Mouse (Mus musculus) embryonic facial prominence, embryonic 10.5 days (tissue): Measurements from ENCODE around the gene Taf5l. TPM values are rescaled to one million over a fixed set of nuclear protein-coding genes. Genes with fewer than 3 reads are reported as not detected.

ENCODE experiments used
- DNase-seq: peaks from one replicate; pipeline ENCODE4 v3.0.0-alpha.2; 2017; ENCODE audit warnings: low spot score
- H3K27ac ChIP-seq: fragments of 300-500 bp; sonication (generic); replicated peaks from 2 replicates; pipeline ENCODE4 v1.5.1; 2016; ENCODE audit warnings: mild to moderate bottlenecking
- H3K27me3 ChIP-seq: fragments of 300-500 bp; sonication (generic); replicated peaks from 2 replicates; pipeline ENCODE4 v1.6.1; 2016; ENCODE audit warnings: low read depth, mild to moderate bottlenecking; ENCODE audit not compliant: poor library complexity, severe bottlenecking
- H3K36me3 ChIP-seq: fragments of 300-500 bp; sonication (generic); replicated peaks from 2 replicates; pipeline ENCODE4 v1.6.1; 2016; ENCODE audit warnings: mild to moderate bottlenecking, moderate library complexity
- H3K4me1 ChIP-seq: fragments of 300-500 bp; sonication (generic); 2 replicates; pipeline ENCODE4 v1.6.1; 2016
- H3K4me3 ChIP-seq: fragments of 300-500 bp; sonication (generic); 2 replicates; pipeline ENCODE4 v1.5.1; 2016; ENCODE audit warnings: mild to moderate bottlenecking, moderate library complexity
- H3K9me3 ChIP-seq: fragments of 300-500 bp; sonication (generic); 2 replicates; pipeline ENCODE4 v1.6.1; 2016; ENCODE audit warnings: mild to moderate bottlenecking
- WGBS: fragments of 180-500 bp; shearing (Covaris S2); methylation state at CpG from one replicate; pipeline ENCODE4 v1.1.7; 2016; 5-methylcytosine and 5-hydroxymethylcytosine counted together
- polyA plus RNA-seq: library from polyadenylated mRNA; unstranded; fragments of >200 nt; fragmentation: Nextera tagmentation; extraction: Ambion mirVana; gene quantifications from 2 replicates; pipeline ENCODE4 v1.2.1, GENCODE M21; 2016

Taf5l gene
- 46.4 and 46.7 TPM in 2 replicates for polyA plus RNA-seq

DNA sequence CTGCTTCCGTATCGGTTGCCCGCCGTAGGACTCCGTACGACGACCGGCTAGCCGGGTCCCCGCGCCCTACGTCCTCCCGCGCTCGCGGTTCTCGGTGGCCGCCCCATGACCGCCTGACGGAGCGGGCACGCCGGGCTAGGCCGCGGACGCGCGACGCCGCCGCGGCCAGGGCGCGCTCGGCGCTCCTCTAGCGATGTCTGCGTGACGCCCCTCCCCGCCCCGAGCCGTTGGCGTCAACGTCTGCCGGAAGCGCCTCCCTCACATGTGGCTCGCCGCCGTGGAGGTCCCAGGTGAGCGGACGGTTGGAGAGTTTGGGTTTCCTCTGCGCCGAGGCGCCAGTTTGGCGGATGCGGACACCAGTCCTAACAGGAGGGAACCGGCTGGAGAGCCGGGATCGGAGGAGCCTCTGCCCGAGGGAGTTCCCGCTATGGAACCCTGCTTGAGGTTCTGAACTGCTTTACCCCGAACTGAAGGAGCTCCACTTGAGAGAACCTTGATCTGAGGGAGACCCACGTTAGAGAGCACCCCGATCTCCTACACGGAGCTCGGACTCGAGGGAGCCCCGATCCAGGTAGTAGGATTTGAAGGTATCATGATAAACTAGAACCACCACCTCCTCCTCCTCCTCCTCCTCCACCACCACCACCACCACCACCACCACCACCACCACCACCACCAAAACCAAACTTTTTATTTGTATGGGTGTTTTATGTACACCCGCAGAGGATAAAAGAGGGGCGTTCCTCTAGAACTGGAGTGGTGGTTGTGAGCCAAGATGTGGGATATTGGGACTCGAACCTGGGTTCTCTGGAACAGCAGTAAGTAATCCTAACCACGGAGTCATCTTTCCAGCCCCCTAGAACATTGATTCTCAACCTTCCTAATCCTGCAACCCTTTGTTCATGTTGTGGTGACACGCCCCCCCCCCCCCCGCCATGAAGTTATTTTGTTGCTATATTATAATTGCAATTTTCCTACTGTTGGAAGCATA lies at the start of gene Taf5l, which contains the start of gene Urb2:
TSS of gene Taf5l (minus strand) at position 161 of the 991 bp plus-strand sequence.
TSS of gene Urb2 (plus strand) at position 272 of the 991 bp plus-strand sequence.
- WGBS = under 1% methylated on average over 74 of the region's 74 CpGs
- peak; percentile 95 for DNase-seq
- no peaks in the 10 kb centered on the region for H3K9me3 ChIP-seq
- no peaks in the 10 kb centered on the region for H3K27me3 ChIP-seq
- peaks cover 33% of the 10 kb centered on the region for H3K4me1 ChIP-seq
- peak within 1 kb of the TSS; percentile 99 for H3K27ac ChIP-seq
- H3K4me3 ChIP-seq = peak within 1 kb of the TSS; percentile 76
- H3K36me3 ChIP-seq = peaks cover 35% of the 10 kb centered on the region

DNA sequence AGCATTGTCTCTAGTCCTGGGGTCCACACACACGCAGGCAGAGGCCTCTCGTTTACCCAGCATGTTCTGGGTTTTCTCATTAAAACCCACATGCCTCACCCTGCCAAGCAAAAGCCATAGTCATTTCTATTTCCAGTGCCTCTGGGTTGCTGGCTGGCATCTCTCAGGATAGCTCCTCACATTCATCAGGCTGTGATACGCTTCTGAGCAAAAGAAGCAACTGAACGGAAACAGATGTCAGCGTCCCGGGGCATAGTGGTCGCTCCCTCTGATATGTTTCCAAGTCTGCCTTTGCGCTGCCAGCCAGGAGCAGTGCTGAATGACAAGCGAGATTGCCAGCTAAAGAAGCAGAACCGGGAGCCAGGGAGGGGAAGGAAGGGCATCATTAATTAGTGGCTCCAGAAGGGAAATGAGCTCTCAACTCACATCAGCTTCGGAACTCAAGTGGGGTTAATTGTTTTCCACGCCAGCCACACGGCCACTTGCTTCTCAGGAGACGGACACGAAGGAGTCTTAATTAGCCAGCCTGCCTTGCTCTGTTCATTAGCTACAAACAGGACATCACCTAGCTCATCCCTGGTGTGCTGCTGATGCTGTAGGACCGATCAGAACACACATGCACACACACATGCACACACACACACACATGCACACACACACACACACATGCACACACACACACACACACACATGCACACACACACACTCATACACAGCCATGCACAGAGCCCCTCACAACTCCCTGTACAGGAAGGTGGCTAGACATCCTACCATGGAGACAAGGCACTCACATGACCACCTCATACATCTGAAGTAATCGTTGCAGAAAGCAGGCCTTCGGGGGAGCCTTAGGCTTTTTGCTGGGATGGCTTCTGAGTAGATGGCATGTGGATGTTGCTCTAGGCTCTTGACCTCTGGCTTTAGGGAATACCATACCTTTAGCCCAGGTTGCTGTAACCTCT lies 49.4 kb upstream of the Taf5l start:
- peaks cover 29% of the 10 kb centered on the region for H3K4me1 ChIP-seq
- H3K4me3 ChIP-seq = no peak overlapping the region
- H3K36me3 ChIP-seq = no peaks in the 10 kb centered on the region
- H3K9me3 ChIP-seq = no peaks in the 10 kb centered on the region
- no peaks in the 10 kb centered on the region for H3K27me3 ChIP-seq
- 37% methylated on average over 18 of the region's 18 CpGs for WGBS
- peak; percentile 61 for DNase-seq
- no peak overlapping the region for H3K27ac ChIP-seq

DNA sequence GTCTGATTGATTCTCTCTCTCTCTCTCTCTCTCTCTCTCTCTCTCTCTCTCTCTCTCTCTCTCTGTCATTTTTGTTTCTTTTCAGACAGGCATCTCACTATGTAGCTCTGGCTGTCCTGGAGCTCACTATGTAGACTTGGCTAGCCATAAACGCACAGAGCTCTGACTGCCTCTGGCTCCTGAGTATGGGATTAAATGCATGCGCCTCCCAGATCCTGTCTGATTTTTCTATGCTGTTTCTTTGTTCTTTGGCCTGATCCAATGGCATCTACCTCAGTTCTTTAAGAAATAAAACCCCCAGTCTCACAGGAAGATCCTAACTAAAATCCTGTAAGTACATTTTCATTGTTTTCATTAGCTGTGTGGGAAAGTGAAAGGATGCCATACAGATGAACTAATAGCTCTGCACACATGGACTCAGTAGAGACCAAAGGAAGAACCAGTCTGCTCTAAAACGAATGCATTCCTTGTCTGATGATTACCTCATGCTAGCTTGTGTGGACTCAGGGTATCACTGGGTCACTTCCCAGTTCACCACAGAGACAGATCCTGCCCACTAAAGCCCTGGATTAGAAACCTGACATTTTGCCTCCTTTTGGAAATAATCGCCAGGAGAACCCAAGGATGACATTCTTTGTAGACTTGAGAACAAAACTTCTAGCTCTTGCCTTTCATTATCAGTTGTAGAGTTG lies 46.0 kb upstream of the Taf5l start:
- DNase-seq = no peak
- Histone ChIP-seq H3K27me3 (no peaks in the 10 kb centered on the region), H3K9me3 (no peaks in the 10 kb centered on the region), H3K4me1 (peaks cover 29% of the 10 kb centered on the region), H3K27ac (no peak overlapping the region), H3K36me3 (no peaks in the 10 kb centered on the region), H3K4me3 (no peak overlapping the region)
- 71% methylated on average over 4 of the region's 4 CpGs for WGBS

DNA sequence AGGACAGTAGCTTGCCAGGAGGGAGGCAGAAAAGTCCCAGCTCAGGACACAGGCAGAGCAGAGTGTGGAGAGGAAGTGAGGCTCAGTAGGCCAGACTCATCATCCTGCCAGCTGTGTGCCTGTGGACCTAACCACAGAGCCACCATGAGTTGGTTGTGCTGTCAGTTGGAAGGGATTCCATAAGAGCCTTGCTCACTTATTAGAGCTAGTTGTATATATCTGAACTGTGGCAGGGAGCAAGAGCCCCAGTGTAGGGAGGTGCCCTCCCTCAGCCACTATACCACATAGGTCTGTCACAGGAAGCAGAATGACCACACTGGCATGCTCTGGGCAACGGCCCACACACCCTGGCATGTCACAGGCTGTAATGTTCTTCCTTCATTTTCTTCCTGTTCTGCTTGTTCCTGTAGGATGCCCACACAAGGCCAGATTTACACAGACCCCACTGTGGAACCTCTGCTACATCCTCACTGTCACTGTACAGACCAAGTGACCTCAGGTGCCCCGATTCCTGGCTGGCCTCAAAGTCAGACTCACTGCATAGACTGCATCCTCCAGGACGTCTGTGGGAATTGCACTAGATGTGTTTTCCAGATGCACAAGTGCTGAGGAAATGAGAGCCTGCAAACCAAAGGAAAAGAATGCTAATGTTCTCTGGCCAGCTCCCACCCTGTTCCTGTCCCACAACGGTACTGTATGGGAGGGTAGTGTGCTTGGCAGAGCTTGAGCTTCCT lies 45.3 kb upstream of the Taf5l start:
- Histone ChIP-seq H3K36me3 (no peaks in the 10 kb centered on the region), H3K27ac (0 out of 2 replicates have a peak overlapping the region, but pooled peaks have one; percentile 16), H3K4me3 (no peak overlapping the region), H3K9me3 (no peaks in the 10 kb centered on the region), H3K4me1 (peaks cover 24% of the 10 kb centered on the region), H3K27me3 (no peaks in the 10 kb centered on the region)
- 71% methylated on average over 4 of the region's 4 CpGs for WGBS
- DNase-seq = no peak

DNA sequence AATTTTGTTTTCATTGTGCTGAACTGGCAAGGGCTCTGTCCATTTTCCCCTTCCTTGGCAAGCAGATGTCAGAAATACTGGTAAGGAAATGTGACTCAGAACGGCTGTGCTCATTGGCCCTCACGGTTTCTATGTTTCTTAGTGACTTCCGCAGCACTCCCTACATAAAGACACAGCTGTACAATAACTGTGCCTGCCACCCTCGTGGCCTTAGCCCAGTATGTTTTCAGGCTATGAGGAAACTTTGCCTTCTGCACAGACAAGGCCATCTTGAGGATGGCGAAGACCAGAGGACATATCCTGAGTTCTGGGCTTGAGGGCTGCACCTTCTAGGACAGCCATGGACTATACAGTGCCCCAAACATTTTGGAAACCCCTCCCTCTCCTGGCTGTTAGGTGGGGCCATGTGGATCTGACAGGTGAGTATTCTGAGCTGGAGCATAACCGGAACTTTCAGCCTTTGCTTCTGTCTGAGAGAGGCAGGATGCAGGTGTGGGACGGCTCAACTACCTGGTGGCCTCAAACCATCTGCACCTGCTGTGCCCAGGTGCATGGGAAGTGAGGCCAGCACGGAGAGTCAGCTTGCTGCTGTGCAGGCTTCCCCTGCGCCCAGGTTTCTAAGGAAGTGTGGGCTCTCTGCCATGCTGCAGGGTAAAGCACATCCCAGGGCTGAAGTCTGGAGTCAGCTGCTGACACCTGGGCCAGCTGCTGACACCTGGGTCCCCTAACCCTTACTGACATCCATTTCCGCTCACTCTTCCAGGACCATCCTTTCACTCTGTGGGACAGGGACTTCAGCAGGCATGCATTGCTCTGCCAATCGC lies 35.8 kb upstream of the Taf5l start:
- no peaks in the 10 kb centered on the region for H3K36me3 ChIP-seq
- peaks cover 6% of the 10 kb centered on the region; the same call in 1 of the 2 replicates for H3K4me1 ChIP-seq
- no peak overlapping the region for H3K4me3 ChIP-seq
- DNase-seq = no peak
- no peaks in the 10 kb centered on the region for H3K27me3 ChIP-seq
- H3K9me3 ChIP-seq = no peaks in the 10 kb centered on the region
- WGBS = 79% methylated on average over 11 of the region's 11 CpGs
- H3K27ac ChIP-seq = no peak overlapping the region

DNA sequence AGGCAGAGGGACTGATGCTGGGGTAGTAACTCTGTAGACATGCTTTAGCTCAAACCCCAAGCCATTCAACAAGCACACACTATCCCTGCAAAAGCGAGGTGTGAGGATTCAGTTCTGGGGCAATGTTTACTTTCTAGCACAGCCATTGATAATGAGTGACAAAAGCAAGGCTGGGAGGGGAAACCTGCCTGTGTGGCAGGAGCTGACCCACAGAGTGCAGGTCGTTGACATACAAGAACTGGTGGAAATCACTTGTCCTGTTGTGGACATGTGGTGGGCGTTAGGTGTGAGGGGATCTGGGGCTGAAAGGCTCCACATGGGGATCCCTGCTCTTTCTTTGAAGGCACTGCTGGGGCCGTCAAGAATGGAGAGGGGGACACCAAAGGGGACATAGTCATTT lies 31.4 kb upstream of the Taf5l start:
- 70% methylated on average over 4 of the region's 4 CpGs for WGBS

DNA sequence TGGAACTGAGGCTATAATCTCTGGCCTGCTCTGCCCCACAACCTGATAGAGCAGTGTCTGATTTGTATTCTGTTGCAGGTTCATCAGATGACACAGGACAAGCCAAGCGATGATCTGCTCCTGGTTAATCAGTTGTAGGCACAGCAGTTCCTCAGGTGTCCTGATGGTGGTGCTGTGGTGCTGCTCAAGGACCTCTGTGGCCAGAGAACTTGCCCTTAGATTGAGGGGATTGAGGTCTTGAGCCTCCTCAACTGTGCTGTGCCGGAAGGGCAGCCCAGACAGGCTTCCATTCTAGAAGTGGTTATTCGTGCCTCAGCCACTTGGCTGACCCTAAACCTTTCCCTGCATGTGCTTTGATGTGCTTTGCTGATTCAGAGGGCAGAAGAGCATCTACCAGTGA lies 30.9 kb upstream of the Taf5l start:
- peaks cover 6% of the 10 kb centered on the region; the same call in 1 of the 2 replicates for H3K4me1 ChIP-seq
- 36% methylated on average over 3 of the region's 3 CpGs for WGBS
- no peaks in the 10 kb centered on the region for H3K27me3 ChIP-seq
- no peaks in the 10 kb centered on the region for H3K9me3 ChIP-seq
- no peak overlapping the region for H3K4me3 ChIP-seq
- H3K27ac ChIP-seq = no peak overlapping the region
- peak; percentile 75 for DNase-seq
- peaks cover 28% of the 10 kb centered on the region for H3K36me3 ChIP-seq

More for the DNA sequence above, 31.4 kb upstream of the Taf5l start:
- H3K4me1 ChIP-seq = peaks cover 6% of the 10 kb centered on the region; the same call in 1 of the 2 replicates
- H3K4me3 ChIP-seq = no peak overlapping the region
- no peak overlapping the region; the same call in 1 of the 2 replicates for H3K27ac ChIP-seq
- no peaks in the 10 kb centered on the region for H3K27me3 ChIP-seq
- DNase-seq = no peak
- H3K9me3 ChIP-seq = no peaks in the 10 kb centered on the region
- H3K36me3 ChIP-seq = peaks cover 24% of the 10 kb centered on the region

DNA sequence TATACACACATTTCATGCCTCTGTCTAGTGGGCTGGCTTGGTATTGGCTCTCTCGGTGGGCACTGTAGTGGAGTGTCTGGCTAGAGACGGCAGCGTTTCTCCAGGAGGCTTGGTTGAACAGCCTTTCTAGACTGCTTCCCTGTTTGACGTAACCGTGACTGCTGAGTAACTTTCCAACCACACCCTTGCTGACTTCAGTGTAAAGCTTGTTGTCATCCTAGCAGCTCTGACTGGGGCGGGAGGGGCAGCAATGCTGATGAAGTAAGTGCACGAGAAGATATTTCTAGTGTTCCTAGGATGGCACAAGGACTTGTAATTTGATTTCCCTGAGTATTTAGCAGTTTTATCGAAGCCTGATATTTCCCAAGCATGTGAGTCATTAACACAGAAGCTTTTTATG lies 24.7 kb upstream of the Taf5l start:
- Histone ChIP-seq H3K36me3 (peaks cover 87% of the 10 kb centered on the region), H3K27ac (no peak overlapping the region)

DNA sequence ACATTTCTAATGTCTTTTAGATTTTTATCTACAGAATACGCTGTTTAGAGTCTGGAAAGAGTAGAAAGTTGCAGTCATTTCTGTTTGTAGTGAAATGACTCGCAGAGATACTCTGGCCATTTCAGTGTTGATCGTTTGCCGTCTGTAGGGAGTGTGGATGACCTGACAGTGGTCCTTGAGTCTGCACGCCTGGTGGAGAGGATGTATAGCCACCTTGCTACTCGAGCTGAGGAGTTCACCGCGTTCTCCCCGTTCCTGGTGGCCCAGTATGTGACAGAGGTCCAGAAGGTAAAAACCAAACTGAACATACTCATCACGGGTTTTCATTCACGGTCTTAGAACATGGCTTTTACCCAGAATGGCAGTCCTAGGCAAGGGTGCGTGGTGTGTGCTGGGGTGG lies 23.7 kb upstream of the Taf5l start:
- no peaks in the 10 kb centered on the region for H3K27me3 ChIP-seq
- no peak for DNase-seq
- H3K27ac ChIP-seq = no peak overlapping the region
- H3K4me1 ChIP-seq = no peaks in the 10 kb centered on the region
- H3K9me3 ChIP-seq = no peaks in the 10 kb centered on the region
- no peak overlapping the region for H3K4me3 ChIP-seq
- 95% methylated on average over 12 of the region's 12 CpGs for WGBS
- peaks cover 88% of the 10 kb centered on the region for H3K36me3 ChIP-seq

More for the DNA sequence above, 24.7 kb upstream of the Taf5l start:
- Histone ChIP-seq H3K27me3 (no peaks in the 10 kb centered on the region), H3K4me1 (no peaks in the 10 kb centered on the region), H3K9me3 (no peaks in the 10 kb centered on the region), H3K4me3 (no peak overlapping the region)
- WGBS = 89% methylated on average over 8 of the region's 8 CpGs
- DNase-seq = no peak

DNA sequence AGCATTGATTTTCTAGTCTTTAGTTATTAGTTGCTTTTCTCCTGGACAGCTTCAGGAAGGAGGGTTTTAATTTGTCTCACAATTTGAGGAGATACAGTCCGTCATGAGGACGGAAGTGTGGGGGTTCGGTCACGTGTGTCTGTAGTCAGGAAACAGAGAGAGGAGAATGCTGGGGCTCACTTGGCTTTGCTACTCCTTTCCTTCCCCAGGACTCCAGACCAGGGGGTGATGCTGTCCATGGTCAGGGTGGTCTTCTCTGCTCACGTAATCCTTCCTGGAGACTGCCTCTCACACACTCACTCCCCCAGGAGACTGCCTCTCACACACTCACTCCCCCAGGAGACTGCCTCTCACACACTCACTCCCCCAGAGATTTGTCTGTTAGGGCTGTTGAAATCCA lies 23.2 kb upstream of the Taf5l start:
- H3K4me3 ChIP-seq = no peak overlapping the region
- H3K9me3 ChIP-seq = no peaks in the 10 kb centered on the region
- H3K27ac ChIP-seq = no peak overlapping the region
- H3K27me3 ChIP-seq = no peaks in the 10 kb centered on the region
- 89% methylated on average over 5 of the region's 5 CpGs for WGBS
- no peaks in the 10 kb centered on the region for H3K4me1 ChIP-seq
- DNase-seq = no peak
- H3K36me3 ChIP-seq = peaks cover 88% of the 10 kb centered on the region

DNA sequence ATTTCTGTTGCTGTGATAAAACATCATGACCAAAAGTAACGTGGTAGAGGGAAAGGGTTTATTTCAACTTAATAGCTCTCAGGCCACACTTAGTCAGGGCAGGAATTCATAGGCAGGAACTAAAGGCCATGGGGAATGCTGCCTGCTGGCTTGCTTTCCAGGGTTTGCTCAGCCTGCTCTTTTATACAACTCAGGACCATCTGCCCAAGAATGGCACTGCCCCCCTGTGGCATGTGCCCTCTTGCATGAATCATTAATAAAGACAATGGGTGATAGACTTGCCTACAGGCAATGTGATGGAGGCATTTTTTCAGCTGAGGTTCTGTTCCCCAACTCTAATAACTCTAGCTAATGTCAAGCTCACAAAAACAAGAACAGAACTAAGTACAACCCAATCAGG lies 21.0 kb upstream of the Taf5l start:
- Histone ChIP-seq H3K9me3 (no peaks in the 10 kb centered on the region), H3K36me3 (peaks cover 94% of the 10 kb centered on the region), H3K27ac (no peak overlapping the region), H3K27me3 (no peaks in the 10 kb centered on the region), H3K4me1 (0 out of 2 replicates have a peak, but pooled peaks cover 3% of the 10 kb centered on the region), H3K4me3 (no peak overlapping the region)
- no peak for DNase-seq
- 85% methylated on average over 1 of the region's 1 CpGs for WGBS
